8 mouse cellular contexts compared by ENCODE assay signal in genomic region chr11:96997380-96997956, GRCm38 (mm10). TPM values are rescaled to one million over a fixed set of nuclear protein-coding genes. Genes with fewer than 3 reads are reported as not detected.
DNase-seq lines count a peak whose midpoint lies in the region; ATAC-seq and TF ChIP-seq lines count a peak whose summit lies in the region.

No protein-coding gene starts in this region.

- H3K4me1 ChIP-seq in testis, adult 2 months (ENCODE audit: control insufficient read depth, insufficient read depth, low read length), result peaks cover 10% of the 10 kb centered on the region
- H3K4me1 ChIP-seq in heart, embryonic 16.5 days (ENCODE audit: control insufficient read depth, insufficient read depth, low read length), result peaks cover 3% of the 10 kb centered on the region; the same call in 1 of the 2 replicates
- H3K4me1 ChIP-seq in midbrain, embryonic 15.5 days, result peaks cover 13% of the 10 kb centered on the region

- no peaks in the 10 kb centered on the region for H3K36me3 ChIP-seq in testis, adult 2 months (ENCODE audit: control insufficient read depth, insufficient read depth, low read length)
- no peaks in the 10 kb centered on the region for H3K36me3 ChIP-seq in heart, embryonic 16.5 days (ENCODE audit: control insufficient read depth, insufficient read depth)
- no peaks in the 10 kb centered on the region for H3K36me3 ChIP-seq in midbrain, embryonic 15.5 days (replicated peaks)

- no peaks in the 10 kb centered on the region for H3K9me3 ChIP-seq in heart, embryonic 16.5 days (replicated peaks; ENCODE audit: control insufficient read depth, low read length)
- no peaks in the 10 kb centered on the region for H3K9me3 ChIP-seq in midbrain, embryonic 15.5 days

- ATAC-seq in heart, embryonic 16.5 days (replicated peaks; ENCODE audit: extremely low read depth, insufficient read depth, low FRiP score), result no peak
- ATAC-seq in midbrain, embryonic 15.5 days (replicated peaks), result peak; percentile 14; the same call in 1 of the 2 replicates
- ATAC-seq in erythroid progenitor cell, adult 5-6 weeks (replicated peaks; ENCODE audit: low FRiP score, poor library complexity, severe bottlenecking), result no peak

- WGBS in heart, embryonic 16.5 days, result 7% methylated on average over 30 of the region's 30 CpGs
- WGBS in midbrain, embryonic 15.5 days, result 5% methylated on average over 30 of the region's 30 CpGs

- H3K4me2 ChIP-seq in heart, embryonic 16.5 days (ENCODE audit: low read depth, low read length), result peak overlapping the region; percentile 62
- H3K4me2 ChIP-seq in midbrain, embryonic 15.5 days, result peak overlapping the region; percentile 52

- peak overlapping the region; percentile 60 for H3K9ac ChIP-seq in heart, embryonic 16.5 days (ENCODE audit: low read length)
- H3K9ac ChIP-seq in midbrain, embryonic 15.5 days, result peak overlapping the region; percentile 41

- H3K27ac ChIP-seq in testis, adult 2 months (ENCODE audit: control insufficient read depth, insufficient read depth, low read depth, low read length), result no peak overlapping the region
- no peak overlapping the region for H3K27ac ChIP-seq in heart, embryonic 16.5 days (ENCODE audit: low read length)
- no peak overlapping the region; the same call in 1 of the 2 replicates for H3K27ac ChIP-seq in midbrain, embryonic 15.5 days

- H3K27me3 ChIP-seq in testis, adult 2 months (ENCODE audit: control insufficient read depth, insufficient read depth, low read length), result no peaks in the 10 kb centered on the region
- H3K27me3 ChIP-seq in heart, embryonic 16.5 days (ENCODE audit: control insufficient read depth, insufficient read depth, low read length), result peaks cover 35% of the 10 kb centered on the region
- no peaks in the 10 kb centered on the region for H3K27me3 ChIP-seq in midbrain, embryonic 15.5 days (replicated peaks)

- no peak for DNase-seq in testis, postnatal 14 days (ENCODE audit: low spot score)
- peak; percentile 66 for DNase-seq in embryo, embryonic 9.5 days (ENCODE audit: extremely low spot score)
- peak; percentile 75 for DNase-seq in kidney, postnatal 10 days
- DNase-seq in urinary bladder, postnatal 10 days (ENCODE audit: low spot score), result no peak

- H3K4me3 ChIP-seq in testis, adult 2 months (ENCODE audit: control insufficient read depth, low read depth, low read length), result peak overlapping the region; percentile 52
- H3K4me3 ChIP-seq in heart, embryonic 16.5 days (ENCODE audit: low read length), result peak overlapping the region; percentile 41
- H3K4me3 ChIP-seq in midbrain, embryonic 15.5 days, result peak overlapping the region; percentile 26

- no peak for TF ChIP-seq CTCF in testis, adult 2 months (IDR thresholded peaks at IDR 0.05; ENCODE audit: control insufficient read depth, insufficient read depth, insufficient replicate concordance, low read depth, low read length)

- TF ChIP-seq POLR2A in testis, adult 2 months (IDR thresholded peaks at IDR 0.05; ENCODE audit: control insufficient read depth, low read depth, low read length), result no peak

RNA-seq across cellular contexts. Expression of gene Sp2, which starts 14.7 kb away (rescaled TPM):
- 16.4 and 17.9 TPM in 2 replicates for polyA plus RNA-seq in testis, adult 2 months (2012; rRNA removed)
- 15.2 and 15.7 TPM in 2 replicates for polyA plus RNA-seq in heart, embryonic 16.5 days (2015; fragmentation: Nextera tagmentation; extraction: Ambion mirVana)
- 16.2 and 17.3 TPM in 2 replicates for polyA plus RNA-seq in midbrain, embryonic 15.5 days (2015; fragmentation: Nextera tagmentation; extraction: Ambion mirVana)
- 52.4 and 62.0 TPM in 2 replicates for total RNA-seq in erythroid progenitor cell, adult 5-6 weeks (2015; ENCODE audit: low replicate concordance)
- total RNA-seq in erythroid progenitor cell, adult 5-6 weeks (2017; ENCODE audit: low replicate concordance), result 13.1 and 27.8 TPM in 2 replicates

RNA-seq across cellular contexts. Expression of gene Sp6, which starts 15.7 kb away (rescaled TPM):
- polyA plus RNA-seq in testis, adult 2 months (2012; rRNA removed), result 0.22 and 0.32 TPM in 2 replicates
- 0.21 TPM in 1 of 2 replicates, not detected in the other for polyA plus RNA-seq in heart, embryonic 16.5 days (2015; fragmentation: Nextera tagmentation; extraction: Ambion mirVana)
- polyA plus RNA-seq in midbrain, embryonic 15.5 days (2015; fragmentation: Nextera tagmentation; extraction: Ambion mirVana), result 0.37 TPM in 1 of 2 replicates, not detected in the other
- not detected in 2 replicates for total RNA-seq in erythroid progenitor cell, adult 5-6 weeks (2015; ENCODE audit: low replicate concordance)
- total RNA-seq in erythroid progenitor cell, adult 5-6 weeks (2017; ENCODE audit: low replicate concordance), result not detected in 2 replicates

RNA-seq across cellular contexts. Expression of gene Scrn2, which starts 32.3 kb away (rescaled TPM):
- 8.9 and 9.4 TPM in 2 replicates for polyA plus RNA-seq in testis, adult 2 months (2012; rRNA removed)
- polyA plus RNA-seq in heart, embryonic 16.5 days (2015; fragmentation: Nextera tagmentation; extraction: Ambion mirVana), result 19.1 and 20.4 TPM in 2 replicates
- polyA plus RNA-seq in midbrain, embryonic 15.5 days (2015; fragmentation: Nextera tagmentation; extraction: Ambion mirVana), result 15.0 and 16.4 TPM in 2 replicates
- not detected in 2 replicates for total RNA-seq in erythroid progenitor cell, adult 5-6 weeks (2015; ENCODE audit: low replicate concordance)
- total RNA-seq in erythroid progenitor cell, adult 5-6 weeks (2017; ENCODE audit: low replicate concordance), result not detected in 2 replicates

RNA-seq across cellular contexts. Expression of gene Lrrc46, which starts 43.7 kb away (rescaled TPM):
- 795 and 824 TPM in 2 replicates for polyA plus RNA-seq in testis, adult 2 months (2012; rRNA removed)
- 1.1 and 2.0 TPM in 2 replicates for polyA plus RNA-seq in heart, embryonic 16.5 days (2015; fragmentation: Nextera tagmentation; extraction: Ambion mirVana)
- 3.4 and 3.8 TPM in 2 replicates for polyA plus RNA-seq in midbrain, embryonic 15.5 days (2015; fragmentation: Nextera tagmentation; extraction: Ambion mirVana)
- total RNA-seq in erythroid progenitor cell, adult 5-6 weeks (2015; ENCODE audit: low replicate concordance), result not detected in 2 replicates
- total RNA-seq in erythroid progenitor cell, adult 5-6 weeks (2017; ENCODE audit: low replicate concordance), result not detected in 2 replicates

RNA-seq across cellular contexts. Expression of gene Mrpl10, which starts 43.9 kb away (rescaled TPM):
- 41.7 and 47.6 TPM in 2 replicates for polyA plus RNA-seq in testis, adult 2 months (2012; rRNA removed)
- polyA plus RNA-seq in heart, embryonic 16.5 days (2015; fragmentation: Nextera tagmentation; extraction: Ambion mirVana), result 66.9 and 67.5 TPM in 2 replicates
- 54.5 and 60.2 TPM in 2 replicates for polyA plus RNA-seq in midbrain, embryonic 15.5 days (2015; fragmentation: Nextera tagmentation; extraction: Ambion mirVana)
- 5.0 and 15.5 TPM in 2 replicates for total RNA-seq in erythroid progenitor cell, adult 5-6 weeks (2015; ENCODE audit: low replicate concordance)
- total RNA-seq in erythroid progenitor cell, adult 5-6 weeks (2017; ENCODE audit: low replicate concordance), result 4.6 and 5.3 TPM in 2 replicates

Comparison
In these comparisons a context has a peak if more than half of its experiments do, and no peak if none do; other contexts are left out.
1. DNase-seq: peak in embryo, embryonic 9.5 days (single experiment) and kidney, postnatal 10 days (single experiment); none in testis, postnatal 14 days (single experiment) and urinary bladder, postnatal 10 days (single experiment).
2. Peak in every context shown above with its lines, with median percentiles within 50 percentile points of each other: H3K4me3 ChIP-seq.